Mouse (Mus musculus) ES-CJ7 (cell line): ENCODE data around the gene Rnf220.
A peak's percentile ranks its signal among the peaks of the same experiment; 100 is the strongest.

Experiments used
- DNase-seq: peaks from one replicate; pipeline ENCODE4 v3.0.0; 2011; ENCODE audit warnings: low read depth, low spot score

Rnf220 gene

GRCm38 (mm10) chr4:117342751-117343150, 154.1 kb downstream of the Rnf220 start:
- DNase-seq = peak; percentile 67

- DNase-seq = no peak
These were observed 155.6 kb downstream of the Rnf220 start for GRCm38 (mm10) chr4:117341282-117341681.

- DNase-seq = peak; percentile 95
These were observed 157.1 kb downstream of the Rnf220 start for GRCm38 (mm10) chr4:117339796-117340195.

- DNase-seq = peak; percentile 91
These were observed 165.9 kb downstream of the Rnf220 start for GRCm38 (mm10) chr4:117330836-117331475.

- no peak for DNase-seq
These were observed 166.7 kb downstream of the Rnf220 start for GRCm38 (mm10) chr4:117330132-117330531.

GRCm38 (mm10) chr4:117326915-117327314, 169.9 kb downstream of the Rnf220 start:
- DNase-seq = no peak

GRCm38 (mm10) chr4:117325076-117325475, 171.8 kb downstream of the Rnf220 start:
- DNase-seq = no peak

GRCm38 (mm10) chr4:117323515-117324344, 173.1 kb downstream of the Rnf220 start:
- peak; percentile 82 for DNase-seq

- no peak for DNase-seq
These were observed 175.8 kb downstream of the Rnf220 start for GRCm38 (mm10) chr4:117321011-117321410.

GRCm38 (mm10) chr4:117318508-117318907, 178.3 kb downstream of the Rnf220 start:
- DNase-seq = no peak

GRCm38 (mm10) chr4:117317701-117318190, 179.1 kb downstream of the Rnf220 start:
- DNase-seq = no peak

- no peak for DNase-seq
These were observed 180.1 kb downstream of the Rnf220 start for GRCm38 (mm10) chr4:117316800-117317199.

GRCm38 (mm10) chr4:117314849-117315500, 181.9 kb downstream of the Rnf220 start:
- DNase-seq = no peak

GRCm38 (mm10) chr4:117313085-117313424, 183.8 kb downstream of the Rnf220 start:
- DNase-seq = peak; percentile 72

- DNase-seq = peak; percentile 63
These were observed 184.3 kb downstream of the Rnf220 start for GRCm38 (mm10) chr4:117312416-117313084.

GRCm38 (mm10) chr4:117311891-117312290, 185.0 kb downstream of the Rnf220 start:
- DNase-seq = no peak

- DNase-seq = no peak
These were observed 187.4 kb downstream of the Rnf220 start for GRCm38 (mm10) chr4:117309427-117309826.

- DNase-seq = no peak
These were observed 189.6 kb downstream of the Rnf220 start for GRCm38 (mm10) chr4:117307270-117307669.

- peak; percentile 77 for DNase-seq
These were observed 191.4 kb downstream of the Rnf220 start for GRCm38 (mm10) chr4:117305461-117305860.

GRCm38 (mm10) chr4:117304239-117305025, 192.4 kb downstream of the Rnf220 start:
- DNase-seq = no peak
